Mouse (Mus musculus): ENCODE data around the gene Zc3hav1. TPM values are rescaled to one million over a fixed set of nuclear protein-coding genes. Genes with fewer than 3 reads are reported as not detected.
"Not testable (repeated sequence)": the region's sequence is repeated elsewhere in the genome, so short reads cannot be mapped to it uniquely, and the experiment has no call there.

Gene Zc3hav1
- polyA plus RNA-seq, 1 experiment from 2014 or later: 8.0 TPM

- no peak overlapping the region for H3K27ac ChIP-seq
- 0 out of 2 replicates have a peak, but pooled peaks cover 11% of the 10 kb centered on the region for H3K4me1 ChIP-seq
- H3K27me3 ChIP-seq (ENCODE audit: insufficient read depth, poor library complexity, severe bottlenecking): peaks cover 42% of the 10 kb centered on the region
- WGBS: 59% methylated on average over 8 of the region's 8 CpGs
- H3K9me3 ChIP-seq: no peaks in the 10 kb centered on the region
- DNase-seq (ENCODE audit: low spot score): peak; percentile 63
- H3K36me3 ChIP-seq: no peaks in the 10 kb centered on the region
- no peak overlapping the region for H3K4me3 ChIP-seq
Observed at GRCm38 (mm10) chr6:38358253-38359027, 4.0 kb upstream of the Zc3hav1 start.

GRCm38 (mm10) chr6:38357603-38358252 is 3.3 kb upstream of the Zc3hav1 start:
- H3K9me3 ChIP-seq: no peaks in the 10 kb centered on the region
- no peaks in the 10 kb centered on the region for H3K36me3 ChIP-seq
- H3K4me3 ChIP-seq: no peak overlapping the region
- WGBS: 56% methylated on average over 5 of the region's 5 CpGs
- 0 out of 2 replicates have a peak, but pooled peaks cover 15% of the 10 kb centered on the region for H3K4me1 ChIP-seq
- no peak overlapping the region for H3K27ac ChIP-seq
- peaks cover 49% of the 10 kb centered on the region for H3K27me3 ChIP-seq (ENCODE audit: insufficient read depth, poor library complexity, severe bottlenecking)
- peak; percentile 36 for DNase-seq (ENCODE audit: low spot score)

- WGBS: 75% methylated on average over 15 of the region's 15 CpGs
- not testable (repeated sequence) for H3K36me3 ChIP-seq, H3K27ac ChIP-seq, H3K4me3 ChIP-seq, H3K9me3 ChIP-seq
- Histone ChIP-seq H3K27me3 (ENCODE audit: insufficient read depth, poor library complexity, severe bottlenecking) (peaks cover 57% of the 10 kb centered on the region), H3K4me1 (0 out of 2 replicates have a peak, but pooled peaks cover 18% of the 10 kb centered on the region)
- DNase-seq (ENCODE audit: low spot score): peak; percentile 71
Observed at GRCm38 (mm10) chr6:38356661-38357433, 2.4 kb upstream of the Zc3hav1 start.

- Histone ChIP-seq H3K27me3 (ENCODE audit: insufficient read depth, poor library complexity, severe bottlenecking) (peaks cover 67% of the 10 kb centered on the region), H3K9me3 (no peaks in the 10 kb centered on the region), H3K4me3 (no peak overlapping the region), H3K4me1 (0 out of 2 replicates have a peak, but pooled peaks cover 18% of the 10 kb centered on the region), H3K36me3 (no peaks in the 10 kb centered on the region), H3K27ac (no peak overlapping the region)
- peak; percentile 55 for DNase-seq (ENCODE audit: low spot score)
- WGBS: 13% methylated on average over 7 of the region's 7 CpGs
Observed at GRCm38 (mm10) chr6:38355862-38356261, 1.5 kb upstream of the Zc3hav1 start.

- Histone ChIP-seq H3K27me3 (ENCODE audit: insufficient read depth, poor library complexity, severe bottlenecking) (peaks cover 72% of the 10 kb centered on the region), H3K9me3 (no peaks in the 10 kb centered on the region), H3K4me3 (peak overlapping the region; percentile 78), H3K4me1 (0 out of 2 replicates have a peak, but pooled peaks cover 18% of the 10 kb centered on the region), H3K36me3 (no peaks in the 10 kb centered on the region), H3K27ac (no peak overlapping the region)
- 5% methylated on average over 8 of the region's 8 CpGs for whole genome bisulfite sequencing
- peak; percentile 54 for DNase-seq (ENCODE audit: low spot score)
Observed at GRCm38 (mm10) chr6:38355354-38355823, 986 bp upstream of the Zc3hav1 start.

GRCm38 (mm10) chr6:38354723-38355353 is 435 bp upstream of the Zc3hav1 start:
- DNase-seq (ENCODE audit: low spot score): no peak
- 2% methylated on average over 20 of the region's 20 CpGs for WGBS
- Histone ChIP-seq H3K4me3 (peak overlapping the region; percentile 78), H3K4me1 (0 out of 2 replicates have a peak, but pooled peaks cover 18% of the 10 kb centered on the region), H3K27ac (peak overlapping the region; percentile 91), H3K9me3 (no peaks in the 10 kb centered on the region), H3K36me3 (no peaks in the 10 kb centered on the region), H3K27me3 (ENCODE audit: insufficient read depth, poor library complexity, severe bottlenecking) (peaks cover 72% of the 10 kb centered on the region)

DNA sequence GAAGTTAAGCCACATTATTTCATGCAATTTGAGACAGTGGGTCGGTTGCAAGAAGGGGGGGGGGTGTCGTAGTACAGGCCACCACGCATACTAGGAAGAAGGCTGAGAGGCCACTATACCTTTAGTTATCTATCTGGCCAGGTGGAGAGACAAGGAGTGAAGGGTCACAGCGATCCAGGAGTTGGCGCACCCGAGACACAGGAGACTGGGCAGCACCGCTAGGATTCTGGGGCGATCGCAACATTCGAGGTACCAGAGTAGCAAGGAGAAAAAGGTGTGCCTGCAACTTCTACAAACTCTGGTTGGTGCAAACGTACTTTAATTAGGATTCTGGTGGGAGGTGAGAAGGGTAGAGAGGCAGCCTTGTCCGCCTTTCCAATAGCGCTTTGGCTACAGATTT is 1.2 kb downstream of the Zc3hav1 start:
- H3K4me3 ChIP-seq: peak overlapping the region; percentile 78
- peaks cover 72% of the 10 kb centered on the region for H3K27me3 ChIP-seq (ENCODE audit: insufficient read depth, poor library complexity, severe bottlenecking)
- DNase-seq (ENCODE audit: low spot score): no peak

GRCm38 (mm10) chr6:38352451-38352850 is 2.0 kb downstream of the Zc3hav1 start:
- Histone ChIP-seq H3K4me3 (peak overlapping the region; percentile 78), H3K27ac (0 out of 2 replicates have a peak overlapping the region, but pooled peaks have one; percentile 22), H3K4me1 (0 out of 2 replicates have a peak, but pooled peaks cover 18% of the 10 kb centered on the region), H3K36me3 (no peaks in the 10 kb centered on the region), H3K27me3 (ENCODE audit: insufficient read depth, poor library complexity, severe bottlenecking) (peaks cover 68% of the 10 kb centered on the region), H3K9me3 (no peaks in the 10 kb centered on the region)
- WGBS: 15% methylated on average over 10 of the region's 10 CpGs
- DNase-seq (ENCODE audit: low spot score): peak; percentile 81

More for the DNA sequence above, 1.2 kb downstream of the Zc3hav1 start:
- 8% methylated on average over 13 of the region's 13 CpGs for WGBS
- no peaks in the 10 kb centered on the region for H3K9me3 ChIP-seq
- peak overlapping the region; percentile 91; the same call in 1 of the 2 replicates for H3K27ac ChIP-seq
- H3K4me1 ChIP-seq: 0 out of 2 replicates have a peak, but pooled peaks cover 18% of the 10 kb centered on the region
- H3K36me3 ChIP-seq: no peaks in the 10 kb centered on the region

GRCm38 (mm10) chr6:38351930-38352329 is 2.5 kb downstream of the Zc3hav1 start:
- Histone ChIP-seq H3K9me3 (no peaks in the 10 kb centered on the region), H3K27ac (no peak overlapping the region), H3K27me3 (ENCODE audit: insufficient read depth, poor library complexity, severe bottlenecking) (peaks cover 64% of the 10 kb centered on the region), H3K4me3 (peak overlapping the region; percentile 78; the same call in 1 of the 2 replicates), H3K4me1 (0 out of 2 replicates have a peak, but pooled peaks cover 18% of the 10 kb centered on the region), H3K36me3 (no peaks in the 10 kb centered on the region)
- 50% methylated on average over 4 of the region's 4 CpGs for WGBS
- DNase-seq (ENCODE audit: low spot score): no peak

DNA sequence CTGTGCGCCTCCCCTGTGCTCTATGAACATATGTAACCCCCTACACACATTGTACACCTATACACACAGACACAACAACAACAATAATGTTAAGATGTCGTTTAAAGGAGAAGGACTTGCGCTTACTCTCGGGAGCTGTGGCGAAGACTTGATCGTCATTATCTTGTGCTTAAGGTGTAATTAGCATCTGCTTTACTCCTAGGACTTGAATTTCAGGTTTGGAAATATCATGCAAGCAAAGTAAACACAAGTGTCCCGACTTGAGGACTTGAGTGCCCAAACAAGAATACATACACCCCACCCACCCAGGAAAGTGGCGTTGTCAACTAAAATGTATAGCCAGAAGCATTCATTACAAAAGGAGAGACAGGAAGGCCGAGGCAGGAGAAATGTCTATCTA is 4.6 kb downstream of the Zc3hav1 start:
- Histone ChIP-seq H3K27ac (no peak overlapping the region), H3K36me3 (no peaks in the 10 kb centered on the region), H3K4me1 (0 out of 2 replicates have a peak, but pooled peaks cover 18% of the 10 kb centered on the region), H3K4me3 (no peak overlapping the region), H3K9me3 (no peaks in the 10 kb centered on the region), H3K27me3 (ENCODE audit: insufficient read depth, poor library complexity, severe bottlenecking) (peaks cover 43% of the 10 kb centered on the region)
- DNase-seq (ENCODE audit: low spot score): peak; percentile 57
- WGBS: 76% methylated on average over 9 of the region's 9 CpGs

DNA sequence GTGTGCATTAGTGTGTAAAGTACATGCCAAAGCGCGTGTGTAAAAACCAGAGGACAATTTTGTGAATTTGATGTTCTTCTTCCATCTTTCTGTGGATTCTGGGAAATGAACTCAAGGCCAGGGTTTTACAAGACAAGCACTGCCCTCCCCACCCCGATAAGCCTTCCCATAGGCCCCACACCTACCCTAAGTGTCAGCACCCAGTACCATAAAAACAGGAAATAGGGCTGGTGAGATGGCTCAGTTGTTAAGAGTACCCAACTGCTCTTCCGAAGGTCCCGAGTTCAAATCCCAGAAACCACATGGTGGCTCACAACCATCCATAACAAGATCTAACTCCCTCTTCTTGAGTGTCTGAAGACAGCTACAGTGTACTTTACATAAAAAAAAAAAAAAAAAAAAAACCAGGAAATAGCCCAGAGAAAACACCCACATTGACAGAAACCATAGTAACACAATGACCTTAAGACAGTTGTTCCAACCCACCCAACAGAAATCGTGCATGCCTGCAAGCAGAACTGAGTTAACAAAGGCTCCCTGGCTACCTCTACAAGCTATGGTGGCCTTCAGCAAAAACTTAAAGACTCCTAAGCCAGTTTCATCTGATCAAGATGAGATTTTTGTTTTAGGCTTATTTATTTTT is 5.5 kb downstream of the Zc3hav1 start:
- H3K4me3 ChIP-seq: no peak overlapping the region
- no peaks in the 10 kb centered on the region for H3K36me3 ChIP-seq
- no peak overlapping the region for H3K27ac ChIP-seq
- H3K9me3 ChIP-seq: no peaks in the 10 kb centered on the region
- H3K27me3 ChIP-seq (ENCODE audit: insufficient read depth, poor library complexity, severe bottlenecking): peaks cover 34% of the 10 kb centered on the region
- WGBS: 91% methylated on average over 6 of the region's 6 CpGs
- DNase-seq (ENCODE audit: low spot score): peak; percentile 41
- 0 out of 2 replicates have a peak, but pooled peaks cover 11% of the 10 kb centered on the region for H3K4me1 ChIP-seq
